Mouse (Mus musculus) small intestine, adult 2 months (tissue): ENCODE measurements around the gene Cnpy3. TPM values are rescaled to one million over a fixed set of nuclear protein-coding genes. Genes with fewer than 3 reads are reported as not detected.
A peak's percentile ranks its signal among the peaks of the same experiment; 100 is the strongest.
"Not testable (repeated sequence)": the region's sequence is repeated elsewhere in the genome, so short reads cannot be mapped to it uniquely, and the experiment has no call there.

Experiments used
- H3K27ac ChIP-seq: fragments of 200-500 bp; 2 replicates; pipeline ENCODE4 v1.5.1; 2012; ENCODE audit warnings: low read depth, low read length, control low read depth, inconsistent platforms; ENCODE audit not compliant: insufficient read depth
- H3K27me3 ChIP-seq: fragments of 200-500 bp; 2 replicates; pipeline ENCODE4 v1.6.1; 2012; ENCODE audit warnings: mild to moderate bottlenecking, moderate library complexity, low read length, inconsistent platforms; ENCODE audit not compliant: control insufficient read depth, insufficient read depth
- H3K36me3 ChIP-seq: fragments of 200-500 bp; 2 replicates; pipeline ENCODE4 v1.6.1; 2012; ENCODE audit warnings: mild to moderate bottlenecking, low read length, control low read depth, inconsistent platforms; ENCODE audit not compliant: control insufficient read depth, insufficient read depth
- H3K4me1 ChIP-seq: fragments of 200-500 bp; 2 replicates; pipeline ENCODE4 v1.6.1; 2012; ENCODE audit warnings: low read length, inconsistent platforms, mixed read lengths; ENCODE audit not compliant: control insufficient read depth, insufficient read depth, insufficient read length
- H3K4me3 ChIP-seq: fragments of 200-500 bp; 2 replicates; pipeline ENCODE4 v1.5.1; 2012; ENCODE audit warnings: low read depth, mild to moderate bottlenecking, control low read depth, inconsistent platforms, low read length, moderate library complexity
- CTCF ChIP-seq: fragments of 200-500 bp; IDR thresholded peaks from 2 replicates; pipeline ENCODE4 v1.5.1; 2012; ENCODE audit warnings: low read depth, mild to moderate bottlenecking, control low read depth, inconsistent platforms, low read length, moderate library complexity, mixed read lengths; ENCODE audit not compliant: insufficient replicate concordance, insufficient read length; ENCODE audit errors: extremely low read depth
- POLR2A ChIP-seq: fragments of 200-500 bp; IDR thresholded peaks from 2 replicates; pipeline ENCODE4 v1.6.1; 2012; ENCODE audit warnings: low read depth, mild to moderate bottlenecking, control low read depth, inconsistent platforms, low read length, moderate library complexity
- WGBS: fragments of 180-500 bp; shearing (Covaris S2); methylation state at CpG from one replicate; pipeline ENCODE4 v1.1.7; 2018; 5-methylcytosine and 5-hydroxymethylcytosine counted together
- polyA plus RNA-seq: library from polyadenylated mRNA; depleted of rRNA; stranded (reverse); fragments of >200 nt; gene quantifications from 2 replicates; pipeline ENCODE4 v1.2.3, GENCODE M21; 2012

Cnpy3 gene
- polyA plus RNA-seq, 1 experiment, result 23.7 TPM

- TF ChIP-seq POLR2A (no peak), CTCF (peak; percentile 50; the same call in 1 of the 2 replicates)
- Histone ChIP-seq H3K4me1 (no peaks in the 10 kb centered on the region; the same call in 1 of the 2 replicates), H3K36me3 (peaks cover 31% of the 10 kb centered on the region), H3K27ac (peak overlapping the region; percentile 50), H3K4me3 (peak overlapping the region; percentile 79), H3K27me3 (no peaks in the 10 kb centered on the region)
- 7% methylated on average over 19 of the region's 20 CpGs for WGBS
Observed at GRCm38 (mm10) chr17:46773278-46774130, 21.5 kb upstream of the Cnpy3 start.

- peak; percentile 77; the same call in 1 of the 2 replicates for TF ChIP-seq POLR2A
- TF ChIP-seq CTCF, result no peak
- no peaks in the 10 kb centered on the region; the same call in none of the 2 replicates for H3K4me1 ChIP-seq
- WGBS, result under 1% methylated on average over 50 of the region's 50 CpGs
- H3K4me3 ChIP-seq, result peak within 1 kb of the TSS; percentile 79
- no peaks in the 10 kb centered on the region for H3K27me3 ChIP-seq
- peaks cover 23% of the 10 kb centered on the region for H3K36me3 ChIP-seq
- H3K27ac ChIP-seq, result peak within 1 kb of the TSS; percentile 50
Observed at GRCm38 (mm10) chr17:46772404-46773277, 20.6 kb upstream of the Cnpy3 start, which contains the start of gene 2310039H08Rik. 2310039H08Rik (plus strand) TSS chr17:46772635.

- 2% methylated on average over 5 of the region's 5 CpGs for WGBS
- Histone ChIP-seq H3K4me3 (peak overlapping the region; percentile 79), H3K36me3 (peaks cover 17% of the 10 kb centered on the region), H3K4me1 (no peaks in the 10 kb centered on the region; the same call in none of the 2 replicates), H3K27me3 (no peaks in the 10 kb centered on the region), H3K27ac (0 out of 2 replicates have a peak overlapping the region, but pooled peaks have one; percentile 23)
- TF ChIP-seq POLR2A, result no peak
- TF ChIP-seq CTCF, result no peak
Observed at GRCm38 (mm10) chr17:46772038-46772403, 20.0 kb upstream of the Cnpy3 start.

GRCm38 (mm10) chr17:46771616-46772015 lies 19.6 kb upstream of the Cnpy3 start:
- Histone ChIP-seq H3K4me1 (no peaks in the 10 kb centered on the region; the same call in none of the 2 replicates), H3K27ac (no peak overlapping the region), H3K36me3 (peaks cover 17% of the 10 kb centered on the region), H3K4me3 (no peak overlapping the region), H3K27me3 (no peaks in the 10 kb centered on the region)
- 58% methylated on average over 17 of the region's 17 CpGs for WGBS
- TF ChIP-seq POLR2A (no peak), CTCF (no peak)

GRCm38 (mm10) chr17:46771025-46771424 lies 19.0 kb upstream of the Cnpy3 start:
- Histone ChIP-seq H3K36me3 (peaks cover 13% of the 10 kb centered on the region), H3K4me3 (no peak overlapping the region), H3K27me3 (no peaks in the 10 kb centered on the region), H3K27ac (no peak overlapping the region), H3K4me1 (no peaks in the 10 kb centered on the region; the same call in none of the 2 replicates)
- 85% methylated on average over 4 of the region's 4 CpGs for WGBS
- TF ChIP-seq CTCF (no peak), POLR2A (no peak)

GRCm38 (mm10) chr17:46770546-46770945 lies 18.5 kb upstream of the Cnpy3 start:
- H3K36me3 ChIP-seq, result peaks cover 8% of the 10 kb centered on the region
- WGBS, result 94% methylated on average over 11 of the region's 11 CpGs
- TF ChIP-seq POLR2A, result no peak
- TF ChIP-seq CTCF, result no peak
- no peak overlapping the region for H3K4me3 ChIP-seq
- H3K4me1 ChIP-seq, result no peaks in the 10 kb centered on the region; the same call in none of the 2 replicates
- no peak overlapping the region for H3K27ac ChIP-seq
- H3K27me3 ChIP-seq, result no peaks in the 10 kb centered on the region

- no peak overlapping the region for H3K4me3 ChIP-seq
- 44% methylated on average over 8 of the region's 8 CpGs for WGBS
- no peak for TF ChIP-seq POLR2A
- TF ChIP-seq CTCF, result no peak
- no peaks in the 10 kb centered on the region for H3K27me3 ChIP-seq
- no peaks in the 10 kb centered on the region; the same call in none of the 2 replicates for H3K4me1 ChIP-seq
- H3K27ac ChIP-seq, result no peak overlapping the region
- no peaks in the 10 kb centered on the region for H3K36me3 ChIP-seq
Observed at GRCm38 (mm10) chr17:46767868-46768267, 15.9 kb upstream of the Cnpy3 start.

GRCm38 (mm10) chr17:46764916-46765315 lies 12.9 kb upstream of the Cnpy3 start:
- not testable (repeated sequence) for H3K4me1 ChIP-seq, H3K27ac ChIP-seq, H3K27me3 ChIP-seq, H3K36me3 ChIP-seq, H3K4me3 ChIP-seq
- 57% methylated on average over 9 of the region's 9 CpGs for WGBS
